Mouse (Mus musculus) left cerebral cortex, adult 6 months (tissue): ENCODE results near the gene Fpr-rs3. TPM values are rescaled to one million over a fixed set of nuclear protein-coding genes. Genes with fewer than 3 reads are reported as not detected.

Experiments used
- long read RNA-seq, 2 experiments: library from polyadenylated mRNA; unstranded; transcript quantifications; one replicate each; pipeline ENCODE4 v2.0.0; 2019 to 2020
- polyA plus RNA-seq: library from polyadenylated mRNA; unstranded; fragments of <200 nt; fragmentation: Nextera tagmentation; gene quantifications from 2 replicates; pipeline ENCODE4 v1.2.3, GENCODE M21; 2021

Gene Fpr-rs3
- polyA plus RNA-seq, result not detected in 2 replicates
- long read RNA-seq, experiment 1, result 0 reads
- long read RNA-seq, experiment 2, result 0 reads

DNA sequence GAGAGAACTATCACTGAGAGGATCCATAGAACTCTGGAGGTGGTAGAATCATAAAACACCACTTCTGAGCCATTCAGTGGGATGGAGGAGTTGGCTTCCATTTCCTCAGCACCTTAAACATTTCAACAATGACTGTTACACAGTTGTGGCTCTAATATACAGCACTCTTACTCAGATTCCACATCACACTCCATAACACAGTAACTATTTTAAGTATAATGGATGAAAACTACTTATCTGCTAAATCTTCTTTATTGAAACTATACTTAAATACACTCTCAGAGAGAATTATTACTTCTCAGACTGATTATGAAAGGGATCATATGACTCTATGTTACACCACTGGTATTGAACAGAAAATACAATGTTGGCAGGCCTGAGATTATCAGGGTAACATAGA lies at the start of gene Fpr-rs3:
Gene Fpr-rs3 (minus strand): TSS at position 101 of the 400 bp plus-strand sequence.

DNA sequence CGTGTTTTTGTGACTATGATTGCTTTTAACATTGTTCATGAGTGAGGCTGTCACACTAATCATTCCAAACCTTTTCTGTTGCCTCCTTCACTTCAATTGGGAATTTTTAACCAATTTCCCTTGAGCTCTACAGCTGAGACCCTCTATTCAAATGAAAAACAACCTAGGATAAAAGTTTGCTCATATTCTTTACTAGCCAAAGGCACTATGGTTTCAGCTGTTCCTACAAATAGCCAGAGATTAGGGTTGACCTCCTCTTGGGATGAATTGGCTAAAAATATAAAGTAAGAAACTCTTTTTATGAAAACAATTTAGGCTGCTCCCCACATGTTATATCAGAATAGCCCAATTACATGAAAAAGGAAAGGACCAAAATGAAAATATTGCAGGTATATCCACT lies 28.4 kb downstream of the Fpr-rs3 start, which contains the start of gene Vmn2r110:
Gene Vmn2r110 (minus strand): TSS at position 101 of the 400 bp plus-strand sequence.

Other genes with a start within 250 kb of the Fpr-rs3 start
- gene Vmn1r224, start 210.7 kb downstream of the Fpr-rs3 start, polyA plus RNA-seq, result not detected in 2 replicates
- gene Vmn2r108, start 143.5 kb downstream of the Fpr-rs3 start, polyA plus RNA-seq, result 0.01 TPM in 1 of 2 replicates, not detected in the other
- not detected in 2 replicates for gene Vmn1r225, start 126.7 kb downstream of the Fpr-rs3 start, polyA plus RNA-seq
- gene Vmn2r109, start 60.1 kb downstream of the Fpr-rs3 start, polyA plus RNA-seq, result not detected in 2 replicates
- not detected in 2 replicates for gene Vmn2r110, start 28.5 kb downstream of the Fpr-rs3 start, polyA plus RNA-seq
- gene Vmn1r226, start 58.0 kb upstream of the Fpr-rs3 start, polyA plus RNA-seq, result not detected in 2 replicates
- not detected in 2 replicates for gene Vmn1r227, start 105.0 kb upstream of the Fpr-rs3 start, polyA plus RNA-seq
- not detected in 2 replicates for gene Vmn1r228, start 161.3 kb upstream of the Fpr-rs3 start, polyA plus RNA-seq
- not detected in 2 replicates for gene Vmn1r229, start 186.7 kb upstream of the Fpr-rs3 start, polyA plus RNA-seq
- gene Vmn1r230, start 215.6 kb upstream of the Fpr-rs3 start, polyA plus RNA-seq, result not detected in 2 replicates